Mouse (Mus musculus): Measurements from ENCODE around the gene Rbms1. TPM values are rescaled to one million over a fixed set of nuclear protein-coding genes. Genes with fewer than 3 reads are reported as not detected.

Rbms1 gene
- polyA plus RNA-seq, 1 experiment from 2014 or later: 65.2 TPM

DNA sequence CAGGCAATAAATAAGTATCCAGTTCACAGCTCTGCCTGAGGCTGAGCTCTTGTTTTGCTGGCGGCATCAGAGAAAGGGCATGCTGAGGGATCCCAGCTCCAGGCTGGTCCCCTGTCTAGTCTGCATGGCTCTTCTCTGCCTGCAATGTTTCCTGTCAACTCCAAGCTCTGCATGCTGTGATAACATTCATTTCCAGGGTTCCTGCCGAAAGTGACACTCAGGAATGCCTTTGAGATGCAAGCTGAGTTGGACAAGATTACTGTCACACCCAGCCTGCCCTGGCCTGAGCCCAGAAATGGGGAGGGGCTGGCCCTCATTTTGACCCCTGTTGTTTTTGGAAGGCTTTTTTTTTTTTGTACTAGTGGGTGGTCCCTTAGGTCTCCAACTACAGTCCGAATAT is 233.0 kb downstream of the Rbms1 start:
- ATAC-seq (ENCODE audit: low FRiP score): no peak
- no peak overlapping the region for H3K4me2 ChIP-seq
- 21% methylated on average over 3 of the region's 3 CpGs for WGBS
- H3K4me3 ChIP-seq (replicated peaks): no peak overlapping the region
- no peaks in the 10 kb centered on the region for H3K27me3 ChIP-seq (replicated peaks)
- no peaks in the 10 kb centered on the region for H3K36me3 ChIP-seq
- H3K9ac ChIP-seq (replicated peaks): no peak overlapping the region
- no peaks in the 10 kb centered on the region for H3K9me3 ChIP-seq (replicated peaks)
- H3K4me1 ChIP-seq: peaks cover 4% of the 10 kb centered on the region
- H3K27ac ChIP-seq (replicated peaks): no peak overlapping the region

DNA sequence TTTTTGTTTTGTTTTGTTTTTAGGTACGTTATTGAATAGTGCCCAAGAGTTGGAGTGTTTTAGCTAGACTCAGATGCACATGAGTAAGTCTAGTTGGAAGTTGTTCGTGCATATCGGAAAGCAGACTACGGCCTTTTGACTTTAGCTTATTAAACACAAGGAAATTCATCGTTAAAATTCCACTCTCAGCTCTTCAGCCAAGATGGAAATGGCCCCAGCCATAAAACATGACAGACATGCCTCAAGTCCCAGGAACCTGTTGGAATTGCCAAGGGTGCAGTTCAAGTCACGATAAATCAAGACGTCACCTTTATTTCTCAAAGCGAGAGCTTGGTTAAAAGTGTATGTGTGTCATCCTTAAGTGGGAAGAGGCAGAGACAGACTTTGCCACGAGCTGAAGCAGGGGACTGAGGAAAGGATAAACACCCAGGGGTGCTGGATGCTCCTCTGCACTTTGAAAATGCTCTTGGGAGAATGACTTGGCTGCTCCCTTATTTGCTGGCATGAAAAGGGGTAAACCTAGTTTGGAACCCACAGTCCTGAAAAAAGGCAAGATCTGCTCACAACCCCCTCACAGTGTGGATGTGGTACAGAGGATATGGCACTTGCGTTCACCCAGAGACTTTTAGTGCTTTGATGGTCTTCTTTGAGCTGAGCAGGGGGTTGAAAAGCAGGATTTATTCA is 233.9 kb downstream of the Rbms1 start:
- no peak overlapping the region for H3K27ac ChIP-seq (replicated peaks)
- no peaks in the 10 kb centered on the region for H3K36me3 ChIP-seq
- H3K4me2 ChIP-seq: no peak overlapping the region
- H3K9ac ChIP-seq (replicated peaks): no peak overlapping the region
- H3K4me3 ChIP-seq (replicated peaks): no peak overlapping the region
- H3K9me3 ChIP-seq (replicated peaks): no peaks in the 10 kb centered on the region
- 64% methylated on average over 10 of the region's 10 CpGs for WGBS
- H3K27me3 ChIP-seq (replicated peaks): no peaks in the 10 kb centered on the region
- H3K4me1 ChIP-seq: peaks cover 4% of the 10 kb centered on the region
- ATAC-seq (ENCODE audit: low FRiP score): no peak

DNA sequence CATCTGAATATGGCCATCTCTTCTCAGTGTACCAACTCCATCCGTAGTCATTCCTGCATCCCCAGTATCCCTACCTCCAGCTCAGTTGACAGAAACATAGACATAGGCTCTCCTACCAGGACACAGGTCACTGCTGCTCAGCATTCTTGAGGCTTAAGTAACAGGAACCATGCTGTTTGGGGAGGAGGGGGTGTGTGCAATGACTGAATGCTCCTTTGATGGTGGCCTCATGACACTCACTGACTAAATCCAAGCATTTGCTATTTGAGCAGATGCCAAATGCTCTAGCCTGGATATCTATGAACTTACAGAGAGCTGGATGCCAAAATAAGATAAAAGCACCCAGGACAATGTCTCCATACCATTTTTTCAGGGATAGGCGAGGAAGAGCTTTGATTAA is 238.3 kb downstream of the Rbms1 start:
- no peak overlapping the region for H3K4me3 ChIP-seq (replicated peaks)

DNA sequence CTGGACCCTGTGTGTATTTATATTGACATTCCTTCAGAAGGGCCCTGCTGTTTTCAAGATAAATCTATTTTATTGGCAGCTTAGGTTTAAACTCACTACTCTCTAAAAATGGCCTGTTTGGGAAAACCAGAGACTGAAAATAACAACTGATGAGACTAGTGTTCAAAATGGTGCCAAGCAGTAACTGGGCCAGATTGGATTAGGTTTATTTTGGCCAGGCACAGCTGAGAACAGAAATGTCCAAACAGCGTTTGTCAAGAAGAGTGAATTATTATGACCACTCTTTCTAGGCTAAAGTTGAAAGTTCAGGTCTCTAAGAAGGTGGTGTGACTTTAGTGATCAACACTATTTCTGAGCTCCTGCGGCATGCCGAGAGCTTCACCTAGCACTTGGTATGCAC is 240.0 kb downstream of the Rbms1 start:
- Histone ChIP-seq H3K4me2 (no peak overlapping the region; the same call in 1 of the 2 replicates), H3K9ac (replicated peaks) (no peak overlapping the region), H3K4me1 (0 out of 2 replicates have a peak, but pooled peaks cover 7% of the 10 kb centered on the region), H3K4me3 (replicated peaks) (no peak overlapping the region), H3K27ac (replicated peaks) (0 out of 2 replicates have a peak overlapping the region, but pooled peaks have one; percentile 6), H3K9me3 (replicated peaks) (no peaks in the 10 kb centered on the region), H3K36me3 (no peaks in the 10 kb centered on the region), H3K27me3 (replicated peaks) (no peaks in the 10 kb centered on the region)
- 87% methylated on average over 3 of the region's 3 CpGs for WGBS
- ATAC-seq (ENCODE audit: low FRiP score): no peak

More for the DNA sequence above, 238.3 kb downstream of the Rbms1 start:
- 82% methylated on average over 2 of the region's 2 CpGs for WGBS
- H3K4me2 ChIP-seq: no peak overlapping the region
- H3K36me3 ChIP-seq: no peaks in the 10 kb centered on the region
- H3K9ac ChIP-seq (replicated peaks): no peak overlapping the region
- no peak for ATAC-seq (ENCODE audit: low FRiP score)
- H3K27me3 ChIP-seq (replicated peaks): no peaks in the 10 kb centered on the region
- H3K27ac ChIP-seq (replicated peaks): no peak overlapping the region
- H3K9me3 ChIP-seq (replicated peaks): no peaks in the 10 kb centered on the region
- H3K4me1 ChIP-seq: 0 out of 2 replicates have a peak, but pooled peaks cover 7% of the 10 kb centered on the region

DNA sequence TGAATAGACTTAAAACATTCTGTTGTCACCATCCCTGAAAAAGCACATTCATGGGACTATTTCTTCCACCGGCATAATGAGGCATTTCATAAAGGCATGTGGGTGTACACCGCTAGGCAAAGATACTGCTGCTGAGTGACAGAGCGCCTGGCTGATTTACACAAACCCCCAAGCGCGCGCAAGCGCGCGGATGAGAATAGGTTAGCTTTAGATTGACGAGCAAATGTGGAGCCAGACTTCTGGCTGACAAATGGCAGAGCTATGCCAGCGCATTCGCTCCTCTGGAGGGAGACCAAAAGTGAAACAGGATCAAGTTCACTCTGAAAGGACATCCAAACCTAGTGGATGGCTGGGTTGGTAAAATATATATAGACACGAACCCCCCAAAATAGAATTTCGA is 240.5 kb downstream of the Rbms1 start, which contains the start of gene Itgb6:
TSS of gene Itgb6 (minus strand) at position 130 of the 400 bp plus-strand sequence.
- H3K4me3 ChIP-seq (replicated peaks): no peak within 1 kb of the TSS
- 0 out of 2 replicates have a peak, but pooled peaks have one; percentile 47 for ATAC-seq (ENCODE audit: low FRiP score)
- 53% methylated on average over 14 of the region's 14 CpGs for WGBS

DNA sequence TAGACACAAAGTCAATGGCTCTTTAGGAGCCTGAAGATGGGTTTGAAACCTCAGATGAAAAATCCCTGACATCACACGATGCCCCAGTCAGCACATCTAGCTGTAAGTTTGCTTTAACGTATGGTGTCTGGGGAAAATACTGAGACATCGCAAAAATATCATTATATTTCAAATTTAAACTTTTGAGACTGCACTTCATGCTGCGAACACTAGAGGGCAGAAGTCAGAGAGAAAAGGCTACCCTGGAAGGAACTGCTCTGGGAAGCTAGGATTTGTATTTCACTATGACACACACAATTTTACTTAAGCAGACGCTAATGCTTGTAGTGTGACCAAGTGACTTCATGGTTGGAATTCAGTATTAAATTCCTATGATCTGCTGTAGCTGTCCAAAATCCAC is 242.1 kb downstream of the Rbms1 start:
- WGBS: 20% methylated on average over 5 of the region's 5 CpGs
- no peaks in the 10 kb centered on the region for H3K9me3 ChIP-seq (replicated peaks)
- no peak overlapping the region for H3K9ac ChIP-seq (replicated peaks)
- no peaks in the 10 kb centered on the region for H3K27me3 ChIP-seq (replicated peaks)
- 0 out of 2 replicates have a peak, but pooled peaks cover 7% of the 10 kb centered on the region for H3K4me1 ChIP-seq
- H3K4me2 ChIP-seq: no peak overlapping the region
- ATAC-seq (ENCODE audit: low FRiP score): no peak
- no peak overlapping the region for H3K4me3 ChIP-seq (replicated peaks)
- H3K36me3 ChIP-seq: no peaks in the 10 kb centered on the region
- no peak overlapping the region for H3K27ac ChIP-seq (replicated peaks)

More for the DNA sequence above, 240.5 kb downstream of the Rbms1 start, which contains the start of gene Itgb6:
- Histone ChIP-seq H3K4me1 (0 out of 2 replicates have a peak, but pooled peaks cover 7% of the 10 kb centered on the region), H3K9ac (replicated peaks) (no peak within 1 kb of the TSS), H3K4me2 (peak within 1 kb of the TSS; percentile 26), H3K27ac (replicated peaks) (0 out of 2 replicates have a peak within 1 kb of the TSS, but pooled peaks have one; percentile 6), H3K9me3 (replicated peaks) (no peaks in the 10 kb centered on the region), H3K36me3 (no peaks in the 10 kb centered on the region), H3K27me3 (replicated peaks) (no peaks in the 10 kb centered on the region)

DNA sequence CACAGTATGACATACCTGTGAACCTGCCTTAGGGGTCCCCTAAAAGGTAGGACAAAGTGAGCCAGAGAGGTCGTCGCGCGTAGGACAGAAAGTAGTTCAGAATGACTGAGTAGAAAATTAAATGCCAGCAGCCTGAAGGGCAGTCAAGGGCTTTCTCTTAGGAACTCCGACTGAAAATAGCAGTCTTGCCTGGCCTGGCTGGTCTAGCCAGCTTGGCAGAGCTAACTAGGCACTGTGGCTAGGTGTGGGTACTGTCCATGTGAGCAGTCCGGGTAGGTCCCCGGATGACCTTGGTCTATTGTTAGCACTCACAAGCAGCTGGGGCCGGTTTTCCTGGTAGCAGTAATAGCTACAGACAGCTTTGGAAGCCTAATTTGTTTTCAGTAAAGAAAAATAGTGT is 242.8 kb downstream of the Rbms1 start:
- no peak for ATAC-seq (ENCODE audit: low FRiP score)
- no peak overlapping the region for H3K27ac ChIP-seq (replicated peaks)
- no peaks in the 10 kb centered on the region for H3K9me3 ChIP-seq (replicated peaks)
- H3K4me2 ChIP-seq: no peak overlapping the region
- H3K4me1 ChIP-seq: peaks cover 12% of the 10 kb centered on the region
- H3K4me3 ChIP-seq (replicated peaks): no peak overlapping the region
- no peak overlapping the region for H3K9ac ChIP-seq (replicated peaks)
- WGBS: 76% methylated on average over 8 of the region's 8 CpGs
- no peaks in the 10 kb centered on the region for H3K36me3 ChIP-seq
- H3K27me3 ChIP-seq (replicated peaks): no peaks in the 10 kb centered on the region

DNA sequence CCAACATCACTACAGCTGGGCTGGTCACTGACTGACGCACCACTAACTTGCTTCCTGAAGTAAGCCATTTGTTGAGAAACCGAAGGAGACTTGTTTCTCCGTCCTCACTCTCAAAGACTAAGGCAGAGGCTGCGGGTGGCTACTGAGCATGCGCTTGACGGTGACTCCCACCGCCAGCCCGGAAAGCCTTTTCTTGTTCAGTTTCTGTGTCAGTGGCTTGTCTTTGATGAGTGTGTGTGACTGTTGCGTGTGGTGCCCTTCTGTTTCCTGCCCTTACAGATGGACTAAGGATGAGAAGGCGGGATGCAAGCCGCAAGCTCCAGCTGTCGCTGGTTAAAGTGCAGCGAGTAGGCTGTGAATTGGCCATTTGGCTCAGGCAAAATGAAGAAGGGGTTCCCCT is 245.6 kb downstream of the Rbms1 start:
- Histone ChIP-seq H3K27me3 (replicated peaks) (no peaks in the 10 kb centered on the region), H3K4me3 (replicated peaks) (no peak overlapping the region), H3K4me2 (peak overlapping the region; percentile 37), H3K36me3 (no peaks in the 10 kb centered on the region), H3K9me3 (replicated peaks) (no peaks in the 10 kb centered on the region), H3K27ac (replicated peaks) (no peak overlapping the region), H3K9ac (replicated peaks) (no peak overlapping the region), H3K4me1 (peaks cover 26% of the 10 kb centered on the region)
- ATAC-seq (ENCODE audit: low FRiP score): no peak
- WGBS: 71% methylated on average over 13 of the region's 13 CpGs

DNA sequence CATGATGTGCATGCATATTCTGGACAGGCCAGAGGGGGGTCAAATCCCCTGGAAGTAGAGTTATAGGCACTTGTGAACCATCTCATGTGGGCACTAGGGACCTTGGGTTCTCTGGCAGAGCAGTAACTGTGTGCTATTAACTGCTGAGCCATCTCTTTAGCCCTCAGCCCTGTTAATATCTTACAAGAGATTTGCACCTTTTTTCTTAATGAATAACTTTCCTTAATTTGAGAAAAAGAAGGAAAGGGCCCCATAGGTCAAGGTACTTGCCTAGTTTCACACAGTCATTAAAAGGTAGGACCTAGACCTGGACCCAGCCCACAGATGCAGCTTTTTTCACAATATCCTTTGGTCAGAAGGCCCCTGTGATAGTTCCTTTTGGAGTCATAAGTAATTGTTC is 246.4 kb downstream of the Rbms1 start:
- no peak overlapping the region for H3K9ac ChIP-seq (replicated peaks)
- H3K27ac ChIP-seq (replicated peaks): no peak overlapping the region
- H3K4me1 ChIP-seq: peaks cover 22% of the 10 kb centered on the region
- no peaks in the 10 kb centered on the region for H3K36me3 ChIP-seq
- H3K4me3 ChIP-seq (replicated peaks): no peak overlapping the region
- no peaks in the 10 kb centered on the region for H3K27me3 ChIP-seq (replicated peaks)
- H3K4me2 ChIP-seq: no peak overlapping the region
- no peak for ATAC-seq (ENCODE audit: low FRiP score)
- no peaks in the 10 kb centered on the region for H3K9me3 ChIP-seq (replicated peaks)

DNA sequence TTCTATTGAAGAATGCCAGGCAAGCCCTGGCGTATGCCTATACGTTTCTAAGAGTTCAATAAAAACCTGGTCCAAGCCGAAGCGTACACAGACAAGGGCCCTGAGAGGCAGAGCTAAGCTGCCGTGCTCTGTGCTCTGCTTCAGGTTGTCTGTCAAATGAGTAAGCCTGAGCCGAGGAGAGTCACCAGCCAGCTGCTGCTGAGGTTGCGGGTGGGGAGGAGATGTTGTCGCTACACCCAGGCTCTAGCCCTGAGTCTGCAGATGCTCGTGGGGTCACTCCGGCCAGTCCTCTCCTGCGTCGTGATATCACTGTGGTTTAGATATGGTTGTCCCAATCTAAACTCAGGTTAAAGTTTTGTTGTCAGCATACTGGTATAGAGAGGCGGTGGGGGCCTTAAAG is 247.2 kb downstream of the Rbms1 start:
- 81% methylated on average over 13 of the region's 13 CpGs for WGBS
- Histone ChIP-seq H3K9ac (replicated peaks) (no peak overlapping the region), H3K9me3 (replicated peaks) (no peaks in the 10 kb centered on the region), H3K27ac (replicated peaks) (no peak overlapping the region), H3K4me2 (no peak overlapping the region), H3K36me3 (no peaks in the 10 kb centered on the region), H3K4me3 (replicated peaks) (no peak overlapping the region), H3K4me1 (peaks cover 22% of the 10 kb centered on the region), H3K27me3 (replicated peaks) (no peaks in the 10 kb centered on the region)
- no peak for ATAC-seq (ENCODE audit: low FRiP score)

DNA sequence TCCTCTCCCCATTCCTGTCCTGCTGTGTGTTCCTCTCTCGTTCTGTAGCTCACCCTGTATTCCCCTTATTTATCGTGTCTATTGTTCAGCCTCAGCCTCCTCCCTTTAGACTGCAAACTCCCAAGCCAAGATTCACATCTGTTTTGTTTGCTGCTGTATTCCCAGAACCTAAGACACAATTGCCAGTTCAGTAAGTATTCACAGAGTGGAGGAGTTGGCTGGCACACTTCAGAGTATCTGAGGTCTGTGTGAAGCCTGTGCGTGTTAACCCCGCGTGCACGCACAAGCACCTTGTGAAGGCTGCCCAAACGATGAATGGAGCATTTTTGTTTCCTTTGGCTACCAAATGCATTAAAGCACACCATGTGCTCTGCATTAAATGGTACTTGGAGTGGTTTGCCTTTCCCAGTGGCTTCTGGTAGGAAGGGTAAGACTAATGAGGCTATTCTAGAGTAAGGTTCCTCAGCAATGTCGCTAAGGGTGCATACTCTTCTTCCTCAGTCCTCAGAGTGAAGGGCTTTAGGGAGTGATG is 248.0 kb downstream of the Rbms1 start:
- Histone ChIP-seq H3K27me3 (replicated peaks) (no peaks in the 10 kb centered on the region), H3K9me3 (replicated peaks) (no peaks in the 10 kb centered on the region), H3K36me3 (no peaks in the 10 kb centered on the region), H3K4me3 (replicated peaks) (no peak overlapping the region), H3K4me1 (peaks cover 22% of the 10 kb centered on the region), H3K4me2 (no peak overlapping the region; the same call in 1 of the 2 replicates), H3K27ac (replicated peaks) (peak overlapping the region; percentile 48), H3K9ac (replicated peaks) (no peak overlapping the region)
- WGBS: 48% methylated on average over 8 of the region's 8 CpGs
- peak; percentile 16; the same call in 1 of the 2 replicates for ATAC-seq (ENCODE audit: low FRiP score)

DNA sequence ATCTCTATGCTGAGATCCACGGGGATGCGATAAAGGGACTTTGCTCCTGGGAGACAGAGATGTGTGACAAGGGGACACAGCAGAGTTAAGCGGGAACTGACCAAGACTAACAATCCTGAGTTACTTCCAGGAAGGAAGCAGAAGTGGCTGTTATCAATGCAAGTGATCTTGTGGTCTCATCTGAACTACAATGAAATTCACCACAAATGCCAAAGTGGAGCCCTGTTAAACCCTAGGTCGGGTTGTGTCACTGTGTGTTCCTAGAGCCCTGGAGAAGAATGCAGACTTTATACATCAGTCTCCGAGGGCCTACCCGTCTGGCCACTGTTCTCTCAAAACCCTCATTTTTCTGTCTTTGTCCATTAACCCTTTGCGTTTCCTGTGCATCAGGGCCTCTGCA is 248.5 kb downstream of the Rbms1 start:
- peaks cover 22% of the 10 kb centered on the region for H3K4me1 ChIP-seq
- WGBS: 42% methylated on average over 7 of the region's 7 CpGs
- ATAC-seq (ENCODE audit: low FRiP score): peak; percentile 9; the same call in 1 of the 2 replicates
- no peak overlapping the region for H3K4me3 ChIP-seq (replicated peaks)
- H3K9me3 ChIP-seq (replicated peaks): no peaks in the 10 kb centered on the region
- H3K9ac ChIP-seq (replicated peaks): no peak overlapping the region
- no peaks in the 10 kb centered on the region for H3K36me3 ChIP-seq
- no peak overlapping the region for H3K27ac ChIP-seq (replicated peaks)
- no peak overlapping the region; the same call in 1 of the 2 replicates for H3K4me2 ChIP-seq
- H3K27me3 ChIP-seq (replicated peaks): no peaks in the 10 kb centered on the region

All from neural tube, embryonic 15.5 days (tissue).